Mouse (Mus musculus) kidney, adult 9 months (tissue): ENCODE results near the gene Prim2.
"Not testable (repeated sequence)": the region's sequence is repeated elsewhere in the genome, so short reads cannot be mapped to it uniquely, and the experiment has no call there.

Experiments
- DNase-seq: peaks from one replicate; pipeline ENCODE4 v3.0.0; 2022

The Prim2 gene

GRCm38 (mm10) chr1:33649534-33650108 lies 20.0 kb downstream of the Prim2 start:
- no peak for DNase-seq

DNA sequence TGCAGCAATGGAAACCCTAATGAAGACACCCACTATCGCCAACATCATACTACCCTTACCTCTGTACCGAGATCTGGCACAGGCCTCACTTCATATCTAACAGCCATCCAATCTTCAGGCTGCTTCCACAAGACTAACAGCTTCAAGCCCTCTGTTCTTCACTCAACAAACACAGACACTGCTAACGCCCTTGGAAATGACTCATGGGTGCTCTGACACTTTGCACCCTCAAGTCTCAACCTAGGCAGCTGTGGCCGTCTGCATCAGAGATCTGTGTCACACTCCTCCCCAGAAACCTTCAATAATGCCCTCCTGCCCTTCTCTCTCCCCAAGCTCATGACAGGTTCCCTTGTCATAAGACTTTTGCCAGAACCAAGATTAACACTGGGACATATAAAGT lies 20.6 kb downstream of the Prim2 start:
- DNase-seq, result no peak

GRCm38 (mm10) chr1:33647661-33648060 lies 21.9 kb downstream of the Prim2 start:
- no peak for DNase-seq

DNA sequence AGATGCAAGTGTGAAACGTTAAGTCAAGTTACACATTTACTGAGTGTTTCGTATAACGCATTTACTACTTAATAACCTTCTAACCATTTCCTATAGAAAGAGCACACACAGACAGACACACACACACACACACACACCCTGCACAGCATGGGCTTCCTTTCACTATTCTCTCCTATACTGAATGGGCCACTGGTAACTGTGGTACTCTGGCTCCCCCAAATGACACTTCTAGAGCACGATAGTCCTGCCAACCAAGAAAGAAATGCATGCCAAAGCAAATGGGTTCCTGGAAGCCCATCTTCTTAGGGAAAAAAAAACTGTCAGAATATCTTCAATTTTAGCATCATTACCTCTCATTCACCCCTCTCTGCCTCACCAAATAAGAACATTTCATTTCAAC lies 22.4 kb downstream of the Prim2 start:
- no peak for DNase-seq

GRCm38 (mm10) chr1:33645689-33646088 lies 23.9 kb downstream of the Prim2 start:
- DNase-seq, result no peak

DNA sequence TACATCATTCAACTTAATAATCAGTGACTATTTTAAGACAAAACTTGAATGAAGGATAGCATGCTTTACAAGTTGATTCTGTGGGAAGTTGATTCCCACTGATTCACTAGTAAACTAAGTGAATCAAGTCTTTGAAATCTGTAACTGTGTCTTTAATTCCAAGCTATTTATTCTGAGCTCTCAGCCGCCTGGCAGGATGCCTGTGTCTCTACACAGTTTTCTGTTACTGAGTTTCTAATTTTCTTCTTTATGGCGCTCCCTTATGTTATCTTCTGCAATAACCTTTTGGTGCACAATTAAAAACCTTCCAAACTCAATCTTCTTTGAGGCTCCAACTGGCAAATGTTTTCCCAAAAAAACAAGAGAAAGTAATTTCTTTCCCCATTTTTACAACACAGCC lies 28.5 kb downstream of the Prim2 start:
- DNase-seq, result no peak

GRCm38 (mm10) chr1:33640089-33640488 lies 29.5 kb downstream of the Prim2 start:
- DNase-seq, result no peak

- no peak for DNase-seq
Observed at GRCm38 (mm10) chr1:33639234-33639633, 30.4 kb downstream of the Prim2 start.

GRCm38 (mm10) chr1:33637827-33638226 lies 31.8 kb downstream of the Prim2 start:
- DNase-seq, result no peak

DNA sequence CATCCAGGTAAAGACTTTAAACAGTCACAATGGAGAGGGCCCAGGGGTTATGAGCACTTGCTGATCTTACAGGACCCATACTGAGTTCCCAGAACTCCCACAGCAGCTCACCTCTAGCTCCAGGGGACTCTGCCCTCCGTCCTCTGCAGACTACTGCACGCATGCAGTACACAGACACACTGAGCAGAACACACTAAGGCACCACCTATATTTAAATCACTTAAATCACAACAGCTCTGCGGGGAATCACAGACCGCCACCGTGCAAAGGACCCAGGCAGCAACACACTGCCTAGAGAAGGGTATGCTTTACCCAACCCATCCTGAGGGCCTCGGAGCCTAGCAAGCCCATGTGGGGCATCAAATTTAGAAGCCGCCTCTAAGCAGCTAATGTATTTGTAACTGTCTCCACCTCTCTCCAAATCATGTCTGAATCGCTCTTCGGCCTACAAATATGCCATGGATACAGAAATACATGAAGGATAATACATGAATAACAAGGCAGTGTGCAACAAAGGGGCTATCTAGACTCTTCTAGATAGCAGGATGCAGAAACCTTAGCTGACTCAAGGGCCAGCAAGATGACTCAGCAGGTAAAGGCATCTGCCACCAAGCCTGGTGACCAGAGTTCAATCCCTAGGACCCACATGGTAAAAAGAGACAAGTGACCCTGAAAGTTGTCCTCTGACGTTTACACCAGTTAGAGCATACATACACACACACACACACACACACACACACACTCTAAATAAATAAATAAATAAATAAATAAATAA lies 33.0 kb downstream of the Prim2 start:
- DNase-seq, result no peak

DNA sequence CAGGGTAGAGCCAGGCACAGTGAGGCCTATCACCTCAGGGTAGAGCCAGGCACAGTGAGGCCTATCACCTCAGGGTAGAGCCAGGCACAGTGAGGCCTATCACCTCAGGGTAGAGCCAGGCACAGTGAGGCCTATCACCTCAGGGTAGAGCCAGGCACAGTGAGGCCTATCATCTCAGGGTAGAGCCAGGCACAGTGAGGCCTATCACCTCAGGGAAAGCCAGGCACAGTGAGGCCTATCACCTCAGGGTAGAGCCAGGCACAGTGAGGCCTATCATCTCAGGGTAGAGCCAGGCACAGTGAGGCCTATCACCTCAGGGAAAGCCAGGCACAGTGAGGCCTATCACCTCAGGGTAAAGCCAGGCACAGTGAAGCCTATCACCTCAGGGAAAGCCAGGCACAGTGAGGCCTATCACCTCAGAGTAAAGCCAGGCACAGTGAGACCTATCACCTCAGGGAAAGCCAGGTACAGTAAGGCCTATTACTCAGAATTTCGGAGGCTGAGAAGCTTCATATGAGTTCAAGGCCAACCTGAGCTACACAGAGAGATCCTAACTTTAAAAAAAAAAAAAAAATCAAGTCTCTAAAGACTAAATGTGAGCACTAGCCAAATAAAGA lies 38.5 kb downstream of the Prim2 start:
- DNase-seq, result not testable (repeated sequence)

DNA sequence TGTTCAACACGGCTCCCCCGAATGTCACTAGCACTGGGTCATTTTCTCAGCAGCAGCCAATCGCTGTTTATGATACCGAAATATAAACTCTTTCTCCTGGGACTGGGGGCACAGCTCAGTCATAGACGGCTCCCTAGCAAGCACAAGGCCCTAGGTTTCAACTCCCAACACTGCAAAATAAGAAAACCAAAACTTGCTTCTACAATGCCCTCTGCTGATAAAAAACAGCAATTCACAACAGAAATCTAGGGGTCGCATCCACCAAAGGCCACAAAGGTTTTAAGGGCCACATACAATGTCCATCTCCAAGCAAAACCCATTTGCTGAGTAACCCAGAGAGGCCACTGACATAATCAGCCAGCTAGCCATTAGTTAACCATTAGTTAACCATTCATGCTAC lies 41.8 kb downstream of the Prim2 start:
- no peak for DNase-seq

- DNase-seq, result no peak
Observed at GRCm38 (mm10) chr1:33627070-33627469, 42.5 kb downstream of the Prim2 start.

- no peak for DNase-seq
Observed at GRCm38 (mm10) chr1:33624900-33625299, 44.7 kb downstream of the Prim2 start.

- DNase-seq, result no peak
Observed at GRCm38 (mm10) chr1:33624441-33624840, 45.2 kb downstream of the Prim2 start.

DNA sequence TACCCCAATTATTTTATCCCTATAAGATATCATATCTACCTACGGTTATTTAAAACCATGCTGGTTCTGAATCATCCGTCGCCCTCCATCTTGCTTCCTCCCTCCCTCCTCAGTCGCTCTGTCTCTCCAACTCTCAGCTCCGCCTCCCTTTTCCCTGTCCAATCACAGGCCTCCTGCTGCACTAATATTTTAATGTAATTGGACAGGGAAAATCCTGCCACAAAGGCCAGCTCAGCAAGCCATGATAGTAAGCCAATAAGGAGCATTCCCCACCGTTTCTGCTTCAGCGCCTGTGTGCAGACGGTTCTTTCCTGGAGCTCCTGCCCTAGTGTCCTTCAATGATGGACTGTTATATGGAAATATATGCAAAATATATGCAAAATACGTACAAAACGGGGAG lies 47.8 kb downstream of the Prim2 start:
- no peak for DNase-seq

DNA sequence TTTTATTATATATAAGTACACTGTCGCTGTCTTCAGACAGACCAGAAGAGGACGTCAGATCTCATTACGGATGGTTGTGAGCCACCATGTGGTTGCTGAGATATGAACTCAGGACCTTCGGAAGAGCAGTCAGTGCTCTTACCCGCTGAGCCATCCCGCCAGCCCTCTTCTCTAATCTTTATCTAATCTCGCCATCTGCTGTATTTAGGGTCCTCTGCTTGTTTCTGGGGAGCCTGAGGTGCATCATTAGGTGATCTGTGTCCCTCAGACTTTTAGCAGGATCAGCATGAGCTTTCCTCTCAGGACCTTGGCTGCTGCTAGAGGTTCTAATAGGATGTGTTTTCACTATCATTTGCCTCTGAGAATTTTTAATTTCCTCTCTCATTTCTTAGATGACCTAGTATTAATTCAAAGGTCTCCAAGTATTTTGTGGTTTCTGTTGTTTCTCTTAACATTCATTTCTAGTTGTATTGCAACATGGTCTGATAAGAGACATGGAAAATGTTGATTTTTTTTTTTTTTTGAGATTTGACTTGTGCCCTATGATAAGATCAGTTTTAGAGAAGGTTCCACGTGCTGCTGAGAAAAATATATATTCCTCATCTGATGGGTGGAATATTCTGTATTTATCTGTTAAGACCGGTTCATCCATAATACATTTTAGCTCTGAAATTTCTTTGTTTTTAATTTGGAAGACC lies 49.4 kb downstream of the Prim2 start:
- no peak for DNase-seq

GRCm38 (mm10) chr1:33616642-33617041 lies 53.0 kb downstream of the Prim2 start:
- not testable (repeated sequence) for DNase-seq

DNA sequence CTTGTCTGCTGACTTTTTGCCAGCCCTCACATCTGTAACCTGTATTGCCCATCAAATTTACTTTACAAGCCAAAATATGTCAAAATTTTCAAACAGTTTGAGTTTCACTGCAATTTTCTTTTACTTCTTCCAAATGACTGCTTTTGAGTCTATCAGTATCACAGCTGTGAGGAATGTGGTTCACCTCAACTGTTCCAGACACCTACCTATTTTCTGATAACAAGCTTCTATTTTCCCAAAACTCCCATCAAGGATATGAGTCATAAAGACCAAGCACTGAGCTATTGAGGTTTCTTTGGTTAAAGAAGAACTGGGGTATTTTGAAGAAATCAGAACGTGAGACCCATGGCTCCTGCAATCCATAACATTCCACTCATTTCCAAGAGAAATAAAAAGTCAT lies 57.5 kb downstream of the Prim2 start:
- DNase-seq, result no peak

GRCm38 (mm10) chr1:33610026-33610721 lies 59.4 kb downstream of the Prim2 start:
- no peak for DNase-seq

- no peak for DNase-seq
Observed at GRCm38 (mm10) chr1:33608133-33608532, 61.5 kb downstream of the Prim2 start.

DNA sequence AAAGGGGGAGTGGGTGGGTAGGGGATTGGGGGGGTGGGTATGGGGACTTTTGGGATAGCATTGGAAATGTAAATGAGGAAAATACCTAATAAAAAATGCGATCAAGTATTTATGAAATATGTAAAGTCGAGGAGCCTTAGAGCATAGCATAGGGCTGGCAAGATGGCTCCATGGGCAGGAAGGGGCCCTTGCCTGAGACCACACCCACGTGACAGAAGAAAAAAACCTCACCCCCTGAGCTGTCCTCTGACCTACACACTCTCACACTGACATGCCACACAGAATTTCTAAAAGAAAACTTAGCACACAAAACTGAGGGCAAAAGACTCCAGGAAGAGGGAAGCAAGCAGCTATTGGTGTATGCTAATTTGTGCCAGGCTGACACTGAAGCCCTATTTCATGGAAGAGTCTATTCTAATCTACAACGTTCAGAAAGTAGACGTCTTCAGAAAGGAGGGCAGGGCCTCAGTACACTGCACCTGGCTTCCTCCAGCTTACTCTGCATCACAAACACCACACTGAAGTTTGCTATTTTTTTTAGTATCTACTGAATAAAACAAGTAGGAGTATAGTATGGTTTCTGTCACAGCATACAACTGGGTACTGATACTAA lies 65.4 kb downstream of the Prim2 start:
- no peak for DNase-seq

DNA sequence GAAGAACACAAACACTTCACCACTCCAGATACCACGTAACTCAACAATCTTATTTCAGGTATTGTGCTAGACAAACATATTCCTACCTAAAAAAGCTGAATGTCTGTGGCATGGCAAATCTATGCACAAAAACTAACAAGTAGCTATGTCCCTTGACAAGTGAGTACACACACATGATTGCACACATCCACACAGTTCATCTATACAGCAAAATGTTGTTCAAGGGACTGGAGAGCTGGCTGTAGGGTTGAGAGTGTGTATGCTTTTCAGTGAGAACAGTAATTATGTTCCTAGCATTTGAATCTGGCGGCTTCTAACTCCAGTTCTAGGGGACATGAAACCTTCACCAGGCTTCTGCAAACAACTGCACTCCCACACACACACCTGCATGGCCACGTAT lies 69.9 kb downstream of the Prim2 start:
- no peak for DNase-seq
